Mouse (Mus musculus): Measurements from ENCODE around the gene Ppp1r13l.
A peak's percentile ranks its signal among the peaks of the same experiment; 100 is the strongest.

Gene Ppp1r13l

DNA sequence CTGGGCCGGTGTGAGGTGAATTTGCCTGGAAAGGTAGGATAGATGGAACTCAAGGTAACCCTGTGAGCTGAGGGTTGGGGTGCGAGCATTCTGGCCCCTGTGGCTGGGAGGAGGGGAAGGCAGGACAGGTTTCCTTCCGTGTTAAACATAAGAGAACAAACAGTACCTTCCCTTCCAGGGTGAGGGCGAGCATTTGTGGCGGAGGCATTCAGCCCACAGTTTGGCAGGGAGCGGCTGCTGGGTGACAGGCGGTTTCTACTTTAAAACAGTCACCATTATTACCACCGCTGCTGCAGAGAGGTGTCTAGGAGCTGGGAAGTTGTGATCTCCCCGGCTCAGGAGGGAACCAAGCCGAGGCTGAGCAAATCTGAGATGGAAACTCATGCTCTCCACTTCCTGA lies 22.4 kb upstream of the Ppp1r13l start:
- no peak for DNase-seq (ENCODE audit: low spot score)

DNA sequence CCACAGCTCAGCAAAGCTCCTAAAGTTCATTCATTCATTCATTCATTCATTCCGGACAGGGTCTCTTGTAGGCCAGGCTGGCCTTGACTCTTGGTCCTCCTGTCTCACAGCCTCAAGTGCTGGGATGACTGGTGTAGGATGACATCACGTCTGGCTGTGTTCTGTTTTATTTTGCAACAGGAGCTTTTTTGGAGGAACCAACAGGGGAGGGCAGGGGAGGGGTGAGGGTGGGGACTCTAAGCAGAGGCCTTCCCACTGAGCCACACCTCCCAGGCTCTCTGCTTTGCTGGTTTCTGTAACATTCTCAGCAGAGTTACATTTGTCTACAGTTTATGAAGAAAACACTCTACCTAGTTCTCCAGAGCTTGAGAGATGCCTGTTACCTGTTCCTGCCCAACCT lies 21.5 kb upstream of the Ppp1r13l start:
- no peak for DNase-seq (ENCODE audit: low spot score)

DNA sequence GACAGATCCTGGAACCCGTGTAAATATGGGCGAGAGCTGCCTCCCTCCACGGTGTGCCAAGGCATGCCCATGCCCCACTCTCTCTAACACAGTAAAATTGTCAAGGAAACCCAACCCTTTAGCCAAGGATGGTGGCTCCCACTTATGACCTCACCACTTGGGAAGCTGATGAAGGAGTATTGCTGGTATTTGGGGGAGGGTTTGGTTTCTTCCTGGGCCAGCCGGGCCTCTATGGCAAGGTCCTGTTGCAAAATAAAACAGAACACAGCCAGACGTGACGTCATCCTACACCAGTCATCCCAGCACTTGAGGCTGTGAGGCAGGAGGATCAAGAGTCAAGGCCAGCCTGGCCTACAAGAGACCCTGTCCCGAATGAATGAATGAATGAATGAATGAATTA lies 21.0 kb upstream of the Ppp1r13l start:
- no peak for DNase-seq (ENCODE audit: low spot score)

DNA sequence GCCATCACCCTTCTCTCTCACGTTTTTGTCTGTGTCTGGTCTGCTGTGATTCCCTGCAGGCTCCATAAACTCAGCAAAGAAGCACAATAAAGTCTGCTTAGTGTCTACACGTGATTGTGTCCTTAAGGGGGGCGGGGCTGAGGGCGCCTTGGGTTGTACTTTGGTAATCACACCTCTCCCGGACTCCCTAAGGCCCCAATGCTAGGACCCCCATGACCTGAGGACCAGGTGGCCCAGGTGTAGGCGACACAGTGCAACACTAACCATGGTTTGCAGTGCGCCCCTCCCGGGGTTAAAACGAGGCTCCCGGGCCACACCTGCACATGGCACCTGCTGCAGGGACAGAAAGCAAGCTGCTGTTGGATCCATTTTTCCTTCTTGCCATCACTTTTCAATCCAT lies 18.3 kb upstream of the Ppp1r13l start:
- no peak for DNase-seq (ENCODE audit: low spot score)

DNA sequence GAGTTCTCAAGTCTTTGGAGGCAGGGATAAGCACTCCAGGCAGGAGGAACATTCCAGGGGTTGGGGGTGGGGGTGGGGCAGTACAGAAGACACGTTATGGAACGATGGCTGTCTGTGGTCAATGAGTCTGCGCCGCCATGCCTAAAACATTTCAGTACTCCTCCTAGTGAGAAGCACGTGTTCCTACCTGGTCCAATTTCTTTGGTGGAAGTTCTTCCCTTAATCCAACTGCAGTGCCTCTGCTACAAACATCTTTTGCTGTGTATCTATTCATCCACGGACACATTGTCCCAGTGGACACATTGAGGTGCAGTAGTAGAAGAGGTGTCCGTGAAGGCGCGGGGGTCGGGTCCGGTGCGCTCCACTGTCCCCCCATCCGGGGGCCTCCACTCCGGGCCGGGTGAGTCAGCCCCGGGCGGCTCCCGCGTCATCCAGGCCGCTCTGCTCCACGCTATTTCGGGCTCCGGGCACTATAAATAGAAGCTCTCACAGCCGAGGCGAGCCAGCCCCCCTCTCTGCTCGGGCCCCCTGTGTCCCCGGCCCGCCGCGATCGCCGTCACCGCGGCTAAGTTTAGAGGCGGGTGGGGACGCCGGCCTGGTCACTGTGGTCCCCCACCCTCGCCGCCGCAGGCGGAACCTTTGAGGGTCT lies 17.7 kb upstream of the Ppp1r13l start:
- DNase-seq (ENCODE audit: low spot score) = no peak

DNA sequence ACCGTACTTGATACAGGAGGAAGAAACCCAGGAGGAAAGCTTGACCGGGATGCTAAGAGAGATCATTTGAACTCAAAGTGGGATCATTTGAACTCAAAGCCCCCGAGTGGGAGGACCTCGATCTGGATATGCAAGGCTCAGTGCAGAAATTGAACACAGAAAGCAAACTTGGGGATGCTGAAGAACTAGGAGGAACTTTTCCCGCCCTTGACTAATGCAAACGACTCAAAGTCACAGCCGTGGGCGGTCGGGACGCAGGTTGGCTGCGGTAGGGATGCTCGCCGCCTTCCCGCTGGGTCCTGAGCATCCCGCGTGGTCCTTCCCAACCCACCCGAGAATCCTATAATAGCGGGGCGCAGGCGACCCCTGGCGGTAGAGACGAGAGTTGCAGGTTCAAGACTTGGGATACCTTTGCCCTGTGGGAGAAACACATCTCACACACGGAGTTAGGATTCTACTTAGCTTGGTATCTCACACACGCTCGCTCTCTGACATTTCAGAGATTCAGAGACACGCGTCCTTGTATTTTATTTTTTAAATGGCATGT lies 17.0 kb upstream of the Ppp1r13l start:
- peak; percentile 81 for DNase-seq (ENCODE audit: low spot score)

DNA sequence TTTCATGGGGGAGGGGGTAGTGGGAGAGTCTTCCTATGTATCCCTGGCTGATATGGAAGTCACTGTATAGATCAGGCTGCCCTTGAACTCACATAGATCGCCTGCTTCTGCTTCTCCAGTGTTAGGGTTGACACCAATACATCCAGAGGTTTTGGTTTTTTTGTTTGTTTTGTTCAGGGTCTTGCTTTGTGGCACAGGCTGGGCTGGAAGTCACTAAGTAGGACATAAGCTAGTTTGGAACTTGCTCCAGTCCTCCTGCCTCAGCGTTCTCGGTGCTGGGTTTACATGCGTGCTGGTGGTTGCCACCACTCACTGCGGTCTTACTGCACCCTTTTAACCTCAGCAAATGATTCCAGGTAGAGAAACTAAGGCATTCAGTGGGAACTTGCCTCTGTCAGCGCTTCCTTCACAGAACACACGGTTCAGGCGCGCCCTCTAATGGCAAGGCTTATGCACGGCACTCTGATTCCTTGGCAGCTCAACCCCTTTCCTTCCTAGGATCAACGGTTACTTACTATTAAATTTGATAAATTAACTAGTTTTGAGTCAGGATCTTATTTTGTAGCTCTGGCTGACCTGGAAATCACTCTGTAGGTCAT lies 16.2 kb upstream of the Ppp1r13l start:
- peak; percentile 74 for DNase-seq (ENCODE audit: low spot score)

DNA sequence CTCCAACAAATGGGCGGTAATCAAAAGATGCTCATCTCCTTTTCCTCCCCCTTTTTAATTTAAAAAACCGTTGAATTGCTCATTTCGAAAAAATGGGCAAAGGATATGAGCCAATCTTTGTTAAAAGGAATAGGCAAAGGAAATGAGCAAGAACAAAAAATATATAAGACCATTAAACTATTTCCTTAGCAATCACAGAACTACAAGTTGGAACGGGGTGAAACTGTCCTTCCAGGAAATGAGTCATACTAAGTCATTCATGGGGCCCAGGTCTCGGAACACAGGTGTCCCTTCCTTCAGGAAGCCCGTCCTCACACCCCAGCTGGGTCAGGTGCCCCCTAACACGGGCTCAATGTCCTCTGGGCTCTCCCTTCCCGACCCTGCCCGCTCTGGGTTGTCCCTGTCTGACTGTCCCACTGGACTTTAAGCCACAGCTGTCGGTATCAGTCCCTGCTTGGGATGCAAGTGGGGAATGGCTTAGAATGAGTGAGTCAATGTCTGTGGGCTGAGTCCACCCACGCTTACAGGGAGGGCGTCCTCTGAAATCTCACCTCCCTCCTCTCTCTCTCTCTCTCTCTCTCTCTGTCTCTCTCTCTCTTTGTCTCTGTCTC lies 15.2 kb upstream of the Ppp1r13l start, which contains the start of gene Ercc1:
Gene Ercc1, plus strand, starts transcription at position 542 of the 611 bp plus-strand sequence.
- DNase-seq (ENCODE audit: low spot score) = no peak

DNA sequence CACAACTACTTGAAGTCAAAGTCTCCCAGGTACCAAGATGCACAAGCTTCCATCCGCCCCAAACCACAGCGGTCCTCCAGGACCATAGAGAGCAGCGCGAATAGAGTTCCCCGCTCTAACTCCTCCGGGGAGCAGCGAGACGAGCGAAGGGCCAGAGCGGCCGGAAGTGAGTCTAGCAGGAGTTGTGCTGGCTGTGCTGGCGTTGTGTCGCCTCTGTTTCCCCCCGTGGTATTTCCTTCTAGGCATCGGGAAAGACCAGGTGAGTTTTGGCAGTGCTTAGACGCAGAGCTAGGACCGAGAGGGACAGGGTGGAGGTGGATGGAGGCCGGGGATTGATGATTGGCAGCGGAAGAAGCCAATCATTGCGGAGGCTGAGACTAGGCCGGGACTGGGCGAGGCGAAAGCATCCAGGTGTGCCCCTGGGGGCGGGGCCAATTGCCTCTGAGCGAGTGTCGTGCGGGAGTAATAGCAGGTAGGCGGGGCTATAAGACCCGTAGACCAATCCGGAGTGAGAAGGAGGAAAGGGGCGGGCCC lies 14.5 kb upstream of the Ppp1r13l start:
- peak; percentile 98 for DNase-seq (ENCODE audit: low spot score)

DNA sequence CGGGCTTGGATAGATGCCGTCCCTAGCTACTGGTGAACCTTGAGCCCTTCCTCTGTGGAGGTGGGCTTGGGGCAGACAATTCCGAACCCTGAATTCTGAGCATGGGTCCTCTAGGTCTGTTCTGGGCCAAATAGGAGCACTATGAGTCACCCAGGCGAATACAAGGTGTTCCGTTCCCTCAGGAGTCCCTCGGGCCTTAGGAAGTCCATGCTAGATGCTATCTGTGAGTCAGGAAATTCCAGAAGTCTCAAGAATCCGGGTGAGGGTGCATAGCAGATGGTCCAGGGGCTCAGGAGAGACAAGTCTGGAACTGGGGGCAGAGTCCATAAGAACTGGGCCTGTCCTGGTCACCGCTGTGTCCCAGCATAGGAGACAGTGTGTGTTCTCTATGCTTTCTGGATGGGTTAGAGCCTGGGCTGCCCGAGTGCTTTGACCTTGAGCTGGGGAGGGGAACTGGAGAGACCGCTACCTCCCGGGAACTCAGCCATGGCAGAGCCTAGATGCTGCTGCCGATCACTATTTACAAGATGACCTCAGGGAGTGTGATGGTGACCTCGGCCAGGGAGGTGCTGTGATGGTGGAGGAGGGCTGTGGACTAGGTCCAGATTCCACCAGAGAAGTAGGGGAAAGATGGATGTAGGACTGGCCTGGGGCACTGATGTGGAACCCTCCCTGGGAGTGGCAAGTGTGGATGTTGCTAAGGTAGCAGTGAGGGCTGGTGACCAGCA lies 10.2 kb upstream of the Ppp1r13l start:
- DNase-seq (ENCODE audit: low spot score) = no peak

DNA sequence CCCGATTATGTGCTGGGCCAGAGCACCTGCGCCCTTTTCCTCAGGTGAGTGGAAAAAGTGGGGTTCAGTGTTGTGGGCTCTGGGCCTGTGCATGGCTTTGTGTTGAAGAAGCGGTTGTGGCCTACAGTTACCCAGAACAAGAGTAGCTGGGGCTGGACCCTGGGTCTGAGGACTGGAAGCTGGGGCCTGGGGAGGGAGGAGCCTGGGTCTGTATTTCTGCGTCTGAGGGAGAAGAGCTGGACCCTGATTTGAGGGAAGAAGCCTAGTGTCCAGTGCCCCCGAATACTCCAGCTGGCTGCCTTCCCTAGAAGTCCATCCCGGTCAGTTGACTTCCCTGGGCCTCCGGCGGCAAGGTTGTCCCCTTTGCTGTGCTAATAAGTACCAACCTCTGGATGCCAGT lies 9.3 kb upstream of the Ppp1r13l start:
- DNase-seq (ENCODE audit: low spot score) = no peak

DNA sequence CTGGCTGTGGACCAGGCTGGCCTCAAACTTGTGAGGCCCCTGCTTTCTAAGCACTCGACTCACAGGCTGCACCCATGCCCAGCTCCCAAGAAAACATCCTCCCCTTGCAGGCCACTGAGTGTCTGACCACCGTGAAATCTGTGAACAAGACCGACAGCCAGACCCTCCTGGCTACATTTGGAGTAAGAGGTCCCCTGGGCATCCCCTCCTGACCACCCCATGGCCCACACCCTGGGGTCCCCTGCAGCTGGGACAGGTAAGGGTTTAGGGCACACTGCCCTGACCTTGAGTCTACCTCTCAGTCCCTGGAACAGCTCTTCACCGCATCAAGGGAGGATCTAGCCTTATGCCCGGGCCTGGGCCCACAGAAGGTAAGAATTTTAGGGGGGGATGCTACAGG lies 4.6 kb upstream of the Ppp1r13l start:
- no peak for DNase-seq (ENCODE audit: low spot score)

DNA sequence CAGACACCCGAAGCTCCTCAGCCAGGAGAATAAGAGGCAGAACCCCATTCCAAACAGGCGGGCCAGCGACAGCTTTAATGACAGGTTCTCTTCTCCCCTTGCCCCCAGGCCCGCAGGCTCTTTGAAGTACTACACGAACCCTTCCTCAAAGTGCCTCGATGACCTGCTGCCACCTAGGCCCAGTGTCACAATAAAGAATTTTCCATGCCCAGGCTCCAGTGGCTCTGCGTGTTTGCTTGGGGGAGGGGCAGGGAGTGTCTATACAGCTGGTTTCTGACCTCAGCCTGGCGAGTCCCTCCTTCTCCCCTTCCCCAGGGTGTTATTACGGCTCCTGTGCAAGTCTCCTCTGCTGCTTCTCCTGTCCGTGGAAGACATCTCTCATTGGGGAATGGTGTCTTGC lies 3.2 kb upstream of the Ppp1r13l start:
- no peak for DNase-seq (ENCODE audit: low spot score)

DNA sequence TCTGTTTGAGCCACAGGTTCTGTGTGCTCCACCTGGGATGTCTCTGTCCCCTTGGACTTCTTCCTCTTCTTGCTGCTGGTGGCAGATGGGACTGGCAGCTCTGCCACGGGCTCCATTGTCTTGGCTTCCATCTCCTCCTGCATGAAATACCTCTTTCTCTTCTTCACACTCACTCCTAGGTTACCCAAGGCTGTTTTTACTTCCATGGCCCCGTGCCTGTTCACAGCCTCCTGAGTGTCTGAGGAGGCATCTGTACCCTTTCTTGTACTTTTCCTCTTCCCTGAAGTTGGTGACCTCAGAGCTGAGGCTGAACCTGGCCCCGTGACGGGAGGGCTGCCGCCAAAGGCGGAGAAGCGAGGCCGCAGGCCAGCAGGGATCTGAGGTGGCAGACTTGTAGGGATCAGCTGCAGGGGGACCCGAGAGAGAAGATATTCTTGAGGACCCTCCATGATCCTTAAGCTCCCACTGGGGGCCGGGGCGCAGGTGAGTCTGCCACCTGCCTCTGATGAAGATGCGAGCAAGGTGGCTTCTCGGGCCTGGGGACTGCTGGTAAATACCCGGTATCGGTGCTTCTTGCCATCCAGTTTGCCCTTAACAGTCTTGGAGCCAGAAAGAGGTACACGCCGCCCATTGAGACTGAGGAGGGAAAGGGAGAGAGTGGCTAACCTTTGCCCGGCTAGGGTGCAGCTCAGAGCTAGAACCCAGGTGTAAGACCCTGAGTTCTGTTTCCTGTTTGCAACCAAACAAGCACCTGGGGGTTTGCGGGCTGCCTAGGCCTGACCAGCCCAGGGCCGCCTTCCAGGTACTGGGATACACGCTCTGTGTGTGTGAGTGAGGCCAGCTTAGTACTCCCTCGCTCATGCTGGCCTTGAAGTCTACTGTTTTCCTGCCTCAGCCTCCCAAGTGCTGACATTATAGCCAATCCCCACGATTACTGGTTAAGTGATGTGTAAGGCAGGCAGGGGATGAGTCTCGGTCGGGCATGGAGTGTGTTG lies 1.9 kb upstream of the Ppp1r13l start:
- no peak for DNase-seq (ENCODE audit: low spot score)

DNA sequence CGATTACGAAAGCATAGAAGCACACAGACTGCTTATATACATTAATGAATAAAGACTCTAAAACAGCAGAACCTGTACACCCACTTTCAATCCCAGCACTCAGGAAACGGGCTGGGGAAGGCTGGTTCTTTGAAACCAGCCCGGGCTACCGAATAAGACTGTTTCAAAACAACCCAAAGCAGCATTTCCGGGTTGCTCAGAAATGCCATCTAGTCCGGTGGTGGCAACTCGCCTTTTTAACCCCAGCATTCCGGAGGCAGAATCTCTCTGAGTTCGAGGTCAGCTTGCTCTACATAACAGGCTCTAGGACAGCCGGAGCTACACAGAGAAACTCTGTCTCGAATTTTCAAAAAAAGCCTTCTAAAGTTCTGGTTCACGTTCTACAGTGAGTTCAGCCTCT lies 915 bp upstream of the Ppp1r13l start:
- DNase-seq (ENCODE audit: low spot score) = no peak

DNA sequence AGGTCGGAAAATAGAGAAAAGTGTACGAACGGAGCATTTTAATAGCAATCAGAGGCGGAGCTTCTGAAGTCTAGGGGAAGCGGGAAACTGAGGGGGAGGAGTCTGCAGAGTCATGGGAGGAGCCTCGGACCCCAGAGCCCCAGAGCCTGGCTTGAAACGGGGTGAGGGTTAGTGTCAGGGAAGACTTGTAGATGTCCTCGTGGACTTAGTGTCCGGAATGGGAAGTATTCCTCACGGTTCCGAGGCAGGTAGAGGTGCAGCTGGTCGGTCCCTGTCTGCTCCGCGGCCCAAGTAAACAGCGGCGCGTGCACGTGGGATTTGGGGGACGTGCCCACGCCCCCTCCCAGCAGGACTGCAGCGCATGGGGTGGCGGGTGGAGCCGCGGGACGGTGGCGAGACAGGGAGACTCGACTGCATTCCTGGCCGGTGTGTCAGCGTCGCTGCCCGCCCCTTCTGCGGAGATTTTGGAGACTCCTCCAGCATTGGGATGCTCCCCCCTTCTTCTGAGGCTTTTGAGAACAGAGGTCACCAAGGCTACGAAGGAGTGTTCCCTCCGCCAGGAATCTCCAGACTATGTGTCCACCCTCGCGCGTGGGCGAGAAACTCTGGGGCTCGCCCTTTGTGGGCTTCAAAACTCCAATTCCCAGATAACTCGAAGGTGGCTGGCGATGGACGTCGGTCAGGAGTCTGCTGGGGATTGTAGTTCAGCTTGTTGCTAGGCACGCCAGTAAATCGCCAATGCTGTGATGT lies 518 bp downstream of the Ppp1r13l start:
- peak; percentile 87 for DNase-seq (ENCODE audit: low spot score)

DNA sequence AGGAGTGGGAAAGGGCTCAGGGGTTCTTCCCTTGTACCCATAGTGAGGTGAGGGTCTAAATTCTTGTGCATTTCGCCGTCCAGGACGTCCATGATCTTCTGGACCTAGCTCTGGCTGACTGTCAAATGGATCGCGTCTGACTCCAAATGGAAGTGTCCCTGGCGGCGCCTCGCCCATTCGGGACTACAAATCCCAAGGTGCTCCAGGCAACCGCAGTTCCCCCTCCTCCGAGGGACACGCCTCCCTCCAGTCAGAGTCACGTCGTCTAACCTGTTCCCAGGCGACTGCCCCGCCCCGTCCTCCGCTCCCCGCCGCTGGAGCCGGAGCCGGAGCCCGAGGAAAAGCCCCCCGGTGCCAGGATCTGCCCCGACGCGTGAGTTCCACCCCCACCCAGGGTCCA lies 1.4 kb downstream of the Ppp1r13l start:
- peak; percentile 96 for DNase-seq (ENCODE audit: low spot score)

DNA sequence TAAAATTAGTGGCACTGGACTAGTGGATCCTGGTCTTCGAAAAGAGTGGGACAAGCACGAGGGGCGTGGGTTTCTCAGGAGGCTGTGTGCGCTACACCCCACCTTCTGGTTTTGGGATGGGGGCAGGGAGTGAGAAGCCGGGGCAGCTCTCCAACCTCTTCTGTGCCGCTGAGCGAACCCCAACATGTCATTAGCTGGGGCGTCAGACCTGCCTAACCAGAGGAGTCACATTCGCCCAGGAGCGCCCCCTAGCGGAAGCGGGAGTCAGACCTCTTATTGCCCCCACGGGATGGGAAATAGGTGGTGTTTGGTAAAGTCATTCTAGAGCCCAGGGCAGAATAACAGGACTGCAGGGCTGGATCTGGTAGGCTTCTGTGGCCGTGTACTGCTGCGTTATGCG lies 2.2 kb downstream of the Ppp1r13l start:
- DNase-seq (ENCODE audit: low spot score) = peak; percentile 91

DNA sequence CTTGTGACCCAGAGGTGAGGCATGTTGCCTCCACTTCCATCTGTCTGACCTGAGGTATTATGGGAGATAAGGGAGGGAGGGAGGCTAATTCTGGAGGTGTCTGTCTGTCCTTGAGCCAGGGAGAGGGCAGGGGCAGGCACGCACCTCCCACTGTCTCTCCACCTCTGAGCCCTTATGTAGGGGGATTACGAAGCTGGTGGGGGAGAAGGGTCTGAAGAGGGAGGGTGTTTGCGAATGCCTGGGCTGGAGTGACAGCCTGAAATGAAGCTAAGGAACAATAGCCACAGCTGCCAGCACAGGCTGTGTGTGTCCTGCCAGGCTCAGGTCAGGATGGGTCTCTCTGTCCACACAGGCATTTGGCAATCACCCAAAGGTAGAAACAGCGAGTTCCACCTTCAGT lies 2.7 kb downstream of the Ppp1r13l start:
- no peak for DNase-seq (ENCODE audit: low spot score)

DNA sequence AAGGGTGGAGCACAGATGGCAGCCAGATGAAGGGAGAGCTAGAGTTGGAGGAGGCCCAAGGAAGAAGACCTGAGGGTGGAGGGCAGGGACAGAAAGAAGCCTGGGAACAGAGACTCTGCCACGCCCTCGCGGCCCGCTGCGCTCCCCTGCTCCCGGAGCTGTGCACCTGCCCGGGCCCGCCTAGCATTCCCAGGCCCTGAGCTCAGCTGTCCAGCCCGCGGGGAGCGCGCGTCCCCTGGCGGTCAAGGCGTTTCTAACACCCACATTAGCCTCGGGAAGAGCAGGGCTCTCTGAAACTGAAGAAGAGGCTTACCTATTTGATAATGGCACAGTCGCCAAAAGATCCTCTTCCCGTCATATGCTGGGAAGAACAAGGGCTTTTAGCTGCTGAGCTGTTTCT lies 4.3 kb downstream of the Ppp1r13l start:
- DNase-seq (ENCODE audit: low spot score) = peak; percentile 90
